Mouse (Mus musculus): ENCODE measurements around the gene Bcas1. TPM values are rescaled to one million over a fixed set of nuclear protein-coding genes. Genes with fewer than 3 reads are reported as not detected.

Bcas1 gene
- polyA plus RNA-seq, 1 experiment, result not detected

GRCm38 (mm10) chr2:170344502-170345409 lies 82.9 kb downstream of the Bcas1 start:
- Histone ChIP-seq H3K36me3 (ENCODE audit: control insufficient read depth, insufficient read depth) (no peaks in the 10 kb centered on the region), H3K79me3 (ENCODE audit: low read depth) (no peaks in the 10 kb centered on the region), H3ac (ENCODE audit: control insufficient read depth, insufficient read length, low read depth) (no peak overlapping the region), H3K4me3 (ENCODE audit: insufficient read depth, poor library complexity, severe bottlenecking) (no peak overlapping the region), H3K79me2 (ENCODE audit: control insufficient read depth, insufficient read depth) (no peaks in the 10 kb centered on the region), H3K27me3 (ENCODE audit: control insufficient read depth, insufficient read depth, insufficient read length) (no peaks in the 10 kb centered on the region)
- TF ChIP-seq MYOG (IDR thresholded peaks at IDR 0.05; ENCODE audit: control insufficient read depth, extremely low read depth, insufficient read length) (no peak), MAX (IDR thresholded peaks at IDR 0.05) (no peak), CEBPB (IDR thresholded peaks at IDR 0.05; ENCODE audit: low read depth) (no peak), MYOD1 (IDR thresholded peaks at IDR 0.05; ENCODE audit: control insufficient read depth, insufficient read length, low read depth) (no peak), USF1 (IDR thresholded peaks at IDR 0.05; ENCODE audit: low read depth) (no peak)

DNA sequence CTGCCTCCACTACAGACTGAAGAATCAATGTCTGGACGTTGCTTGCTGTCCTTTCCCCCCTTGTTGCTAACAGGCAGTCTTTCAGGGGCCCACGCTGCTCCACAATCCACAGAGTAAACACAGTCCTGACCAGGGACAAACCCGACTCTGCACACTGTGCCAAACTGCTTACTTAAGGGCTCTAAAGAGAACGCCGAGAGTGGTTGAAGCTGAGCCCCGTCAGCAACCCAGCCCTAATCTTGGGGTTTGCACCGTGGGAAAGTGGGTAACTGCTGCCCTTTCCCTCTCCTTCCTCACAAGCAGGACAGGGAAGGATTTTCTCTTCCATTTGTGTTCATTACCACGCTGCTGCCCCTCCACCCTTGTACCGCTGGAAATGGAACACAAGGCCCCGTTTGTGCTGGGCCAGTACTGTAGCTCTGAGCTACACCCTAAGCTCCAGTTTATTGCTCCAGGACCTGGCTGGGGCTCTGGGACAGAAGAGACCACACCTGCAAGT lies 83.8 kb downstream of the Bcas1 start:
- Histone ChIP-seq H3K36me3 (ENCODE audit: control insufficient read depth, insufficient read depth) (no peaks in the 10 kb centered on the region), H3K79me2 (ENCODE audit: control insufficient read depth, insufficient read depth) (no peaks in the 10 kb centered on the region), H3ac (ENCODE audit: control insufficient read depth, insufficient read length, low read depth) (no peak overlapping the region), H3K4me3 (ENCODE audit: insufficient read depth, poor library complexity, severe bottlenecking) (no peak overlapping the region), H3K27me3 (ENCODE audit: control insufficient read depth, insufficient read depth, insufficient read length) (no peaks in the 10 kb centered on the region), H3K79me3 (ENCODE audit: low read depth) (no peaks in the 10 kb centered on the region)
- TF ChIP-seq MYOG (IDR thresholded peaks at IDR 0.05; ENCODE audit: control insufficient read depth, extremely low read depth, insufficient read length) (no peak), MAX (IDR thresholded peaks at IDR 0.05) (no peak), CTCF (IDR thresholded peaks at IDR 0.05; ENCODE audit: control insufficient read depth, insufficient read depth, insufficient read length) (no peak), FOSL1 (IDR thresholded peaks at IDR 0.05; ENCODE audit: insufficient read depth, low read length, poor library complexity, severe bottlenecking) (no peak), USF1 (IDR thresholded peaks at IDR 0.05; ENCODE audit: low read depth) (no peak), CEBPB (IDR thresholded peaks at IDR 0.05; ENCODE audit: low read depth) (no peak), MYOD1 (IDR thresholded peaks at IDR 0.05; ENCODE audit: control insufficient read depth, insufficient read length, low read depth) (no peak)

DNA sequence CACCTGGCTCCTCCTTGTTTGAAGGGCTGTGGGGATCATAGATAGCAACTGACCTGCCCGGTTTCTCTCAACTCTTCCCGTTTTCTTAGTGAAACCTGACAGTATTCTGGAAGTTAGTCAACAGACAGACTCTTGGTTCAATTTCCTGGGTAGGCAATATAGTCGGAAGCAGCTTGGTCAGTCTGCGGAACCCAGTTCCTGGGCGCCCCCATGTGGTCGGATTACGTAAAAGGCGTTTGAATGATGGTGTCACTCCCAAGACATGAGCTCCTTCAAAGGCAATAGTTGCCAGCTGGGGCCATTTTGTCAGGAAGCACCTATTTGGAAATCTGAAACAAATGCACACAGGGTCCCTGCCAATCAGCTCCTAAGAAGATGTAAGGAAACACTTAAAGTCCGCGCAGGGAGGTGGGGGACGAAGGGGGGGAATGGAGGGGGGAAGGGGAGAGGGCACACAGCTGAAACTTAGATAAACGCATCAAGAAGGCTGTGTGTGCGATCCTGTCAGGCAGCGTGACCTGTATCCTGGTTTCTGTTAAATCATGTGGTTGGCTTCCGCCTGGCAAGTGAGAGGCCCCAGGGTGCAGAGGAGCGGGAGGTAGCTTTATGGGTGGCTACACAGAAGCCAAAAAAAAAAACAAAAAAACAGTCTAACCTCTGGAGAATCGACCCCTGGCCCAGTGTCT lies 84.4 kb downstream of the Bcas1 start:
- peak; percentile 42 for TF ChIP-seq CTCF (IDR thresholded peaks at IDR 0.05; ENCODE audit: control insufficient read depth, insufficient read depth, insufficient read length)
- TF ChIP-seq USF1 (IDR thresholded peaks at IDR 0.05; ENCODE audit: low read depth), result no peak
- TF ChIP-seq MYOD1 (IDR thresholded peaks at IDR 0.05; ENCODE audit: control insufficient read depth, insufficient read length, low read depth), result no peak
- TF ChIP-seq MAX (IDR thresholded peaks at IDR 0.05), result no peak
- Histone ChIP-seq H3K79me3 (ENCODE audit: low read depth) (no peaks in the 10 kb centered on the region), H3K79me2 (ENCODE audit: control insufficient read depth, insufficient read depth) (no peaks in the 10 kb centered on the region), H3K36me3 (ENCODE audit: control insufficient read depth, insufficient read depth) (no peaks in the 10 kb centered on the region), H3K4me3 (ENCODE audit: insufficient read depth, poor library complexity, severe bottlenecking) (no peak overlapping the region), H3K27me3 (ENCODE audit: control insufficient read depth, insufficient read depth, insufficient read length) (no peaks in the 10 kb centered on the region), H3ac (ENCODE audit: control insufficient read depth, insufficient read length, low read depth) (no peak overlapping the region)

DNA sequence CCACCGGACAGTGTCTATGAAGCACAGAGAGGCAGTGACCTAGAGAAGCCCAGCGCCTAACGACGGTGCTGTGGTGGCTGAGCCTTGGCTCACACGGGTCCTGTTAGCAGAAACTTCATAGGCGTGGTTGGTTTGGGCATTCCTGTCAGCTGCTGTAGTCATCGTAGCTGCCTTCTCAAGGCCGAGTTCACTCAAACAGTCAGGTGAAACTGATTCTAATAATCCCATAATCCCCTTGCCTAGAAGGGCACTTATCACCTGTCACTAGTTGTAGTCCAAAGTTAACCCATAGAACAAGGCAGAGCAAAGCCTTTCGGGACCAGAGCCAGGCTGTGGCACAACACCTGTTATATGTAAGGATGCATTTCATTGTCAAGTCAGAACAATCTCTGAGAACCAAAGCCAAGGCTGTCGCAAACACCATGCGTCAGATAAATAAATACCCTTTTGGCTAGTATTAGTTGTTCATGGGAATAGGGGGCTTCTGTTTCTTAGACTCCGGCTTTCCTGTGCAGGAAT lies 85.3 kb downstream of the Bcas1 start:
- Histone ChIP-seq H3K79me3 (ENCODE audit: low read depth) (no peaks in the 10 kb centered on the region), H3K36me3 (ENCODE audit: control insufficient read depth, insufficient read depth) (no peaks in the 10 kb centered on the region), H3K79me2 (ENCODE audit: control insufficient read depth, insufficient read depth) (no peaks in the 10 kb centered on the region), H3K27me3 (ENCODE audit: control insufficient read depth, insufficient read depth, insufficient read length) (no peaks in the 10 kb centered on the region), H3K4me3 (ENCODE audit: insufficient read depth, poor library complexity, severe bottlenecking) (no peak overlapping the region), H3ac (ENCODE audit: control insufficient read depth, insufficient read length, low read depth) (no peak overlapping the region)
- TF ChIP-seq FOSL1 (IDR thresholded peaks at IDR 0.05; ENCODE audit: insufficient read depth, low read length, poor library complexity, severe bottlenecking) (no peak), CEBPB (IDR thresholded peaks at IDR 0.05; ENCODE audit: low read depth) (no peak), MYOD1 (IDR thresholded peaks at IDR 0.05; ENCODE audit: control insufficient read depth, insufficient read length, low read depth) (no peak), USF1 (IDR thresholded peaks at IDR 0.05; ENCODE audit: low read depth) (no peak), CTCF (IDR thresholded peaks at IDR 0.05; ENCODE audit: control insufficient read depth, insufficient read depth, insufficient read length) (no peak), MAX (IDR thresholded peaks at IDR 0.05) (no peak), MYOG (IDR thresholded peaks at IDR 0.05; ENCODE audit: control insufficient read depth, extremely low read depth, insufficient read length) (no peak)

DNA sequence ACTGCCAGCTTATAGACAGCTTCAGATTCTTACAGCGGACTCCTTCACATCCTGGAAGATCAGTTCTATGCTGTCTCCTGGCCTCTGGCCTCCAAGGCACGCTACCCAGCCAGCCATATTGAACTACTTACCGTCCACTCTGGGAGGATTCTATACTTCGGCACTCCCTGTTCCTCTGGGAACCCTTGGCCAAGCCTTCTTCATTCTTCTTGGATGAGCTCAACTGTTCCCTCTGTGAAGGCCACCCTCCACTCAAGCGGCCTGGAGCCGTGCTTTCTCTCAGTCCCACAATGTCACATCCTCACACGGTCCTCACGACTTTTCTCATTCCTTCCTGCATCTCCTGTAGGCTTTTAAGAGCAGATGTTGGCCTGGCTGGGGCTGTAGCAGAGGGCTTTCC lies 86.5 kb downstream of the Bcas1 start:
- no peaks in the 10 kb centered on the region for H3K27me3 ChIP-seq (ENCODE audit: control insufficient read depth, insufficient read depth, insufficient read length)
- H3ac ChIP-seq (ENCODE audit: control insufficient read depth, insufficient read length, low read depth), result no peak overlapping the region
- H3K79me3 ChIP-seq (ENCODE audit: low read depth), result no peaks in the 10 kb centered on the region
- H3K36me3 ChIP-seq (ENCODE audit: control insufficient read depth, insufficient read depth), result no peaks in the 10 kb centered on the region
- TF ChIP-seq FOSL1 (IDR thresholded peaks at IDR 0.05; ENCODE audit: insufficient read depth, low read length, poor library complexity, severe bottlenecking) (no peak), USF1 (IDR thresholded peaks at IDR 0.05; ENCODE audit: low read depth) (no peak), MAX (IDR thresholded peaks at IDR 0.05) (no peak), MYOG (IDR thresholded peaks at IDR 0.05; ENCODE audit: control insufficient read depth, extremely low read depth, insufficient read length) (no peak), CEBPB (IDR thresholded peaks at IDR 0.05; ENCODE audit: low read depth) (no peak), MYOD1 (IDR thresholded peaks at IDR 0.05; ENCODE audit: control insufficient read depth, insufficient read length, low read depth) (no peak), CTCF (IDR thresholded peaks at IDR 0.05; ENCODE audit: control insufficient read depth, insufficient read depth, insufficient read length) (no peak)
- H3K4me3 ChIP-seq (ENCODE audit: insufficient read depth, poor library complexity, severe bottlenecking), result no peak overlapping the region
- H3K79me2 ChIP-seq (ENCODE audit: control insufficient read depth, insufficient read depth), result no peaks in the 10 kb centered on the region

Measured in C2C12 (cell line).